Comparison of ENCODE assay signal across 8 mouse cellular contexts in the genomic region with DNA sequence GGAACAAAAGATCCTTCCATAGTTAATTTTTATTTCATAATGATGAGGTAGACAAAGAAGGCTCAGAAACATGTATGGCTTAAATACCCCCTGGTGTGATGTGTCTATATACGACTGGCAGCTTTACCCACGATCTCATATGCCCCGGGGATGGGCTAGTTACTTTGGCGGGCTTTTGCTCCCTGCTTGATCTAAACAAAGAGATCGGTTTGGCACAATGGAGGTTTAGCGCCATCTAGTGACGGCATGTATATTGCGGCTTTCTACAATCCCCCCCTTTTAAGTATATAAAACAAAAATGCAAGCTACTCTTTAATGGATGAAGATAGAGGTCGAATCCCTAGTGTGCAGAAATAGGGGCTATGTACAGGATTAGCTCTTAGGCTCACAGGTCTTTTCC.
DNase-seq lines count a peak whose midpoint lies in the region; ATAC-seq and TF ChIP-seq lines count a peak whose summit lies in the region.
"Not testable (repeated sequence)": the region's sequence is repeated elsewhere in the genome, so short reads cannot be mapped to it uniquely, and the experiment has no call there.

No protein-coding gene starts in this region.

- peak; percentile 58 for DNase-seq in A20 (ENCODE audit: low read depth, low spot score)
- DNase-seq in adrenal gland, postnatal 10 days = peak; percentile 35
- DNase-seq in embryo, embryonic 10 days (ENCODE audit: low spot score) = peak; percentile 37
- peak; percentile 3 for DNase-seq in forelimb bud, embryonic 11.5 days (ENCODE audit: low read depth, low spot score)
- peak; percentile 10 for DNase-seq in left cerebral cortex, postnatal 4 days
- DNase-seq in lung, postnatal 14 days = peak; percentile 4
- peak; percentile 5 for DNase-seq in right cerebral cortex, postnatal 14 days

- H3K4me3 ChIP-seq in intestine, postnatal 0 days (ENCODE audit: low read depth, low read length) = not testable (repeated sequence)

- not testable (repeated sequence) for H3K27me3 ChIP-seq in intestine, postnatal 0 days (replicated peaks; ENCODE audit: control insufficient read depth, insufficient read depth, low read length)

- ATAC-seq in intestine, postnatal 0 days = not testable (repeated sequence)

- H3K9me3 ChIP-seq in intestine, postnatal 0 days (ENCODE audit: control insufficient read depth) = not testable (repeated sequence)

- intact Hi-C loops in left cerebral cortex, postnatal 4 days (cut with DNase I) = not testable (repeated sequence)

- H3K4me2 ChIP-seq in intestine, postnatal 0 days (replicated peaks; ENCODE audit: low read depth) = not testable (repeated sequence)

- H3K4me1 ChIP-seq in intestine, postnatal 0 days (replicated peaks; ENCODE audit: control insufficient read depth, insufficient read depth, low read length) = not testable (repeated sequence)

- not testable (repeated sequence) for H3K27ac ChIP-seq in intestine, postnatal 0 days (ENCODE audit: low read depth, low read length)

- not testable (repeated sequence) for H3K36me3 ChIP-seq in intestine, postnatal 0 days (ENCODE audit: control insufficient read depth, insufficient read depth)

- WGBS in intestine, postnatal 0 days = 47% methylated on average over 9 of the region's 9 CpGs

- H3K9ac ChIP-seq in intestine, postnatal 0 days (ENCODE audit: low read depth, low read length) = not testable (repeated sequence)

- peak; percentile 61 for TF ChIP-seq CTCF in intestine, postnatal 0 days (IDR thresholded peaks at IDR 0.05; ENCODE audit: low read depth)

Comparison
In these comparisons a context has a peak if more than half of its experiments do, and no peak if none do; other contexts are left out.
1. DNase-seq: peak in every context shown above with its lines; median percentile 58 in A20; 37 in embryo, embryonic 10 days; 35 in adrenal gland, postnatal 10 days; 10 in left cerebral cortex, postnatal 4 days; 5 in right cerebral cortex, postnatal 14 days; 4 in lung, postnatal 14 days; 3 in forelimb bud, embryonic 11.5 days.